Mouse (Mus musculus) MEL (cell line): Measurements from ENCODE around the gene Adamts15. TPM values are rescaled to one million over a fixed set of nuclear protein-coding genes. Genes with fewer than 3 reads are reported as not detected.

ENCODE experiments used
- DNase-seq: peaks from one replicate; pipeline ENCODE4 v3.0.0; 2011; ENCODE audit warnings: low read depth, low spot score
- H3K27ac ChIP-seq: 2 replicates; pipeline ENCODE4 v1.5.1; 2012; ENCODE audit warnings: low read depth, mild to moderate bottlenecking, control low read depth, low read length, moderate library complexity; ENCODE audit not compliant: control insufficient read depth
- H3K27me3 ChIP-seq, 2 experiments: fragments of 150-350 bp in 1 of 2; sonication (generic) in 1 of 2; 2 replicates each; pipeline ENCODE4 v1.6.1; 2012; ENCODE audit warnings: low read length in 2 of 2, mild to moderate bottlenecking in 2 of 2, improper control_type of control experiment in 1 of 2, moderate library complexity in 1 of 2; ENCODE audit not compliant: insufficient read depth in 2 of 2, control insufficient read depth in 1 of 2
- H3K36me3 ChIP-seq, 2 experiments: 2 replicates each; pipeline ENCODE4 v1.6.1; 2012 to 2014; ENCODE audit warnings: low read length in 2 of 2, improper control_type of control experiment in 1 of 2, inconsistent platforms in 1 of 2, mild to moderate bottlenecking in 1 of 2; ENCODE audit not compliant: insufficient read depth in 2 of 2, control insufficient read depth in 1 of 2
- H3K4me1 ChIP-seq, 2 experiments: fragments of 150-350 bp in 1 of 2; sonication (generic) in 1 of 2; 2 replicates each; pipeline ENCODE4 v1.6.1; 2012; ENCODE audit warnings: low read length in 2 of 2, improper control_type of control experiment in 1 of 2, mild to moderate bottlenecking in 1 of 2; ENCODE audit not compliant: insufficient read depth in 2 of 2, control insufficient read depth in 1 of 2
- H3K4me3 ChIP-seq, 2 experiments: fragments of 150-350 bp in 1 of 2; sonication (generic) in 1 of 2; 2 replicates each; pipeline ENCODE4 v1.5.1; 2012; ENCODE audit warnings: low read depth in 2 of 2, low read length in 2 of 2, mild to moderate bottlenecking in 2 of 2, moderate library complexity in 2 of 2, control low read depth in 1 of 2, improper control_type of control experiment in 1 of 2; ENCODE audit not compliant: control insufficient read depth in 1 of 2, insufficient read depth in 1 of 2
- H3K79me2 ChIP-seq: 2 replicates; pipeline ENCODE4 v1.6.1; 2012; ENCODE audit warnings: mild to moderate bottlenecking, low read length, moderate library complexity; ENCODE audit not compliant: control insufficient read depth, poor library complexity, insufficient read depth
- H3K9ac ChIP-seq: 2 replicates; pipeline ENCODE4 v1.6.1; 2012; ENCODE audit warnings: low read depth, mild to moderate bottlenecking, control low read depth, low read length, moderate library complexity; ENCODE audit not compliant: control insufficient read depth, poor library complexity, severe bottlenecking
- H3K9me3 ChIP-seq: fragments of 150-350 bp; sonication (generic); replicated peaks from 2 replicates; pipeline ENCODE4 v1.6.1; 2012; ENCODE audit warnings: mild to moderate bottlenecking, low read length, improper control_type of control experiment, moderate library complexity; ENCODE audit not compliant: insufficient read depth
- CHD1 ChIP-seq: IDR thresholded peaks from 2 replicates; pipeline ENCODE4 v1.6.1; 2012; ENCODE audit warnings: low read depth, mild to moderate bottlenecking, inconsistent platforms, low read length, improper control_type of control experiment
- ELF1 ChIP-seq: IDR thresholded peaks from 2 replicates; pipeline ENCODE4 v1.6.1; 2014; ENCODE audit warnings: low read depth, mild to moderate bottlenecking, inconsistent platforms, low read length, improper control_type of control experiment, moderate library complexity
- EP300 ChIP-seq, 2 experiments: IDR thresholded peaks; 2 replicates each; pipeline ENCODE4 v1.6.1; 2011; ENCODE audit warnings: improper control_type of control experiment in 2 of 2, low read length in 2 of 2, low read depth in 1 of 2, mild to moderate bottlenecking in 1 of 2
- GABPA ChIP-seq: IDR thresholded peaks from 2 replicates; pipeline ENCODE4 v1.6.1; 2012; ENCODE audit warnings: low read depth, mild to moderate bottlenecking, inconsistent platforms, low read length, improper control_type of control experiment, moderate library complexity
- HCFC1 ChIP-seq: IDR thresholded peaks from 2 replicates; pipeline ENCODE4 v1.6.1; 2012; ENCODE audit warnings: low read depth, mild to moderate bottlenecking, inconsistent platforms, low read length, improper control_type of control experiment, moderate library complexity
- KAT2A ChIP-seq: conservative IDR thresholded peaks from 2 replicates; pipeline ENCODE4 v1.6.1; 2012; ENCODE audit warnings: low read depth, low read length, improper control_type of control experiment, inconsistent platforms
- MAX ChIP-seq: IDR thresholded peaks from 2 replicates; pipeline ENCODE4 v1.6.1; 2011; ENCODE audit warnings: low read length, improper control_type of control experiment
- MAZ ChIP-seq: IDR thresholded peaks from 2 replicates; pipeline ENCODE4 v1.6.1; 2012; ENCODE audit warnings: low read depth, mild to moderate bottlenecking, inconsistent platforms, low read length, improper control_type of control experiment
- MYC ChIP-seq: IDR thresholded peaks from 2 replicates; pipeline ENCODE4 v1.6.1; 2011; ENCODE audit warnings: low read depth, mild to moderate bottlenecking, low read length, improper control_type of control experiment, moderate library complexity
- NRF1 ChIP-seq: IDR thresholded peaks from 2 replicates; pipeline ENCODE4 v1.6.1; 2014; ENCODE audit warnings: low read depth, mild to moderate bottlenecking, inconsistent platforms, low read length, improper control_type of control experiment, moderate library complexity; ENCODE audit not compliant: poor library complexity, insufficient read depth, severe bottlenecking
- POLR2AphosphoS5 ChIP-seq: IDR thresholded peaks from 2 replicates; pipeline ENCODE4 v1.6.1; 2012; ENCODE audit warnings: low read depth, borderline replicate concordance, mild to moderate bottlenecking, inconsistent platforms, low read length, moderate library complexity, mixed read lengths
- RAD21 ChIP-seq: IDR thresholded peaks from 2 replicates; pipeline ENCODE4 v1.6.1; 2011; ENCODE audit warnings: mild to moderate bottlenecking, low read depth, low read length, improper control_type of control experiment
- RCOR1 ChIP-seq: IDR thresholded peaks from 2 replicates; pipeline ENCODE4 v1.6.1; 2012; ENCODE audit warnings: low read depth, mild to moderate bottlenecking, inconsistent platforms, low read length, improper control_type of control experiment
- TAL1 ChIP-seq: IDR thresholded peaks from 2 replicates; pipeline ENCODE4 v1.6.1; 2012; ENCODE audit warnings: mild to moderate bottlenecking, inconsistent platforms, low read length, moderate library complexity, mixed read lengths
- USF1 ChIP-seq: IDR thresholded peaks from 2 replicates; pipeline ENCODE4 v1.6.1; 2014; ENCODE audit warnings: low read depth, mild to moderate bottlenecking, inconsistent platforms, low read length, improper control_type of control experiment, moderate library complexity
- ZNF384 ChIP-seq: IDR thresholded peaks from 2 replicates; pipeline ENCODE4 v1.6.1; 2012; ENCODE audit warnings: low read depth, mild to moderate bottlenecking, inconsistent platforms, low read length, improper control_type of control experiment
- polyA plus RNA-seq, 2 experiments: library from polyadenylated mRNA; stranded (reverse) in 1 of 2; unstranded in 1 of 2; fragments of >175 nt in 1 of 2; fragments of >200 nt in 1 of 2; gene quantifications; 2 replicates each; pipeline versions ENCODE4 v1.2.1 to v1.2.4; 2012; ENCODE audit warnings: low replicate concordance in 2 of 2, low read depth in 1 of 2; ENCODE audit not compliant: insufficient read length in 2 of 2, insufficient read depth in 1 of 2, missing spikeins in 1 of 2
- total RNA-seq: library from RNA; depleted of rRNA; stranded (reverse); fragments of 300-350 nt; gene quantifications from 2 replicates; pipeline ENCODE4 v1.2.3, GENCODE M21; 2012

The Adamts15 gene
- total and polyA plus RNA-seq, 3 experiments = 0.07 TPM; not detected in 2

DNA sequence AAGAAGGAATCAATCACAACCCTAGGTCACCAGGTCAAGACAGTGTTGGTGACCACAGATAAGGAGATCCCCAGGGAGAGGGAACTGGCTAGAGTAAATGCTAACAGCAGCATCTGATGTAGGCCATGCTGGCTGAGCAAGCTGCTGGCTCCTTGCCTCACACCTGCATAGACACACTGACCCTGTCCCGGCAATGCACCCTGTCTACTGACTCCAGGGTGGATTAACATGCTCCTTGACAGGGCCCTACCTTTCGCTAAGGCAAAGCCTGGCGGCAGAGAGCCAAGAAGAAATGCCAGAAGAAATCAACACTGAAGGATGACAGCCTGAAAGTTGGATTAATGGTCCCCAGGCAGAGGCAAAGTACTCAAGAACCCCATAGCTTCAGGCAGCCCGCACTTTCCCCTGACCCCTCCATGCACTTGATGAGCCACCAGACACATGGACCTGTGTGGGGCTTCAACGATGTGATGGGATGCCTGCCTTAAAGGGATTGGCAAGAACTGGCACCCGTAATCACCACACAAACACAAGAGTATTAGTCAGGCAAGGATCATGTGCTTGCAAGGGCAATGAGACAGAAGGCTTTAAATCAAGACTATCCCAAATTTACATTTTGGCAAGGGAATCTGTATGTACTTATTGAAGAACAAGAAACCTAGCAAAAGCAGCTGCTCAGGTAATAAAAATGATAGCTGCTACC lies 5.8 kb downstream of the Adamts15 start:
- Histone ChIP-seq H3K4me3 (no peak overlapping the region), H3K9me3 (no peaks in the 10 kb centered on the region), H3K27me3 (no peaks in the 10 kb centered on the region), H3K27ac (no peak overlapping the region), H3K36me3 (no peaks in the 10 kb centered on the region), H3K4me1 (no peaks in the 10 kb centered on the region), H3K9ac (no peak overlapping the region), H3K79me2 (no peaks in the 10 kb centered on the region)
- TF ChIP-seq EP300 (IDR thresholded peaks at IDR 0.05; ENCODE audit: low read depth in 1 of 2, low read length in 2 of 2) = no peak
- no peak for TF ChIP-seq MAZ
- no peak for DNase-seq

DNA sequence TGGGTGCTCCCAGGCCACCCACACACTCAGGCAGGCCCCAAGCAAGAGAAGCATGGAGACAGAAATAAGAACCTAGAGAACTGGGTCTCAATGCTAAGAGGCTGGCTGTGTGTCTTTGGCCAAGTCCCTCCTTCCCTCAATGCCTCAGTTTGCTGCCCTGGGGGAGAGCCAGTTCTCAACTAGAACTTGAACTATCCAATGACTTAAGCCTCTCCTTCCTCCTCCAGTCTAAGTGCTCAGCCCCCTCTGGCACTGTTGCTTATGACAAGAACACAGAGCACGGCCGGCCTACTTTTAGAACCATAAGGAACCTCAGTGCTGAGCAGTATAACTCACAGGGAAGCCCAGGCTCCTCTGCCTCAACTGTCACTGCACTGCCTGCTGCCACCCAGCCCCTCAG lies 8.0 kb downstream of the Adamts15 start:
- no peak overlapping the region for H3K4me3 ChIP-seq
- no peak for TF ChIP-seq MYC
- no peak for TF ChIP-seq KAT2A
- no peak for TF ChIP-seq CHD1
- no peak for TF ChIP-seq GABPA
- TF ChIP-seq, all 39 proteins: peak for 0
- Histone ChIP-seq H3K79me2 (no peaks in the 10 kb centered on the region), H3K9ac (no peak overlapping the region), H3K4me1 (no peaks in the 10 kb centered on the region), H3K27me3 (no peaks in the 10 kb centered on the region), H3K27ac (no peak overlapping the region), H3K9me3 (no peaks in the 10 kb centered on the region), H3K36me3 (no peaks in the 10 kb centered on the region)
- no peak for DNase-seq

DNA sequence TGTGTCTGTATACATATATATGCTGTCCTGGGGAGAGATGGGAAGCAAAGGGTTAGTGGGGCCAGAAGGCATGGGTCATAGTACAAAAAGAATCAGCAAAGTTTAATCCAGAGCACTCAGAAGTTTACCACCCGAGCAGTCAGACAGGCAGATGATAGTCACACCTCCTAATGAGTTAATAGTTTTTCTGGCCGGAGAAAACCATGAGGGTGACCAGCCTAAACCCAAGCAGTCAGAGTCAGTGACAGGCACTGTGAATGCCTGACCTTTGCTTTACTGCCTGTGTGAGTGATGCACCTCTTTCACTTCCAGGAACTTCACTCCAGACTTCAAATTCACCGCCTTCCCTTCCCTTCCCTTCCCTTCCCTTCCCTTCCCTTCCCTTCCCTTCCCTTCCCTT lies 8.8 kb downstream of the Adamts15 start:
- Histone ChIP-seq H3K36me3 (no peaks in the 10 kb centered on the region), H3K9me3 (no peaks in the 10 kb centered on the region), H3K9ac (no peak overlapping the region), H3K79me2 (no peaks in the 10 kb centered on the region), H3K27ac (no peak overlapping the region), H3K4me3 (no peak overlapping the region), H3K4me1 (no peaks in the 10 kb centered on the region), H3K27me3 (no peaks in the 10 kb centered on the region)
- no peak for DNase-seq
- TF ChIP-seq NRF1 (no peak), POLR2AphosphoS5 (no peak), HCFC1 (no peak), TAL1 (no peak), ZNF384 (no peak), MAX (no peak), RAD21 (no peak), RCOR1 (no peak), ELF1 (no peak), USF1 (no peak)
- TF ChIP-seq, all 39 proteins: peak for 0
